Mouse (Mus musculus) lung, postnatal 0 days (tissue): ENCODE measurements around the gene Sfswap.

Experiments used
- CTCF ChIP-seq: IDR thresholded peaks from 2 replicates; pipeline ENCODE4 v1.5.1; 2016; ENCODE audit warnings: antibody characterized with exemption, mild to moderate bottlenecking
- EP300 ChIP-seq: IDR thresholded peaks from 2 replicates; pipeline ENCODE4 v1.6.1; 2016; ENCODE audit warnings: antibody characterized with exemption, mild to moderate bottlenecking, control low read depth

DNA sequence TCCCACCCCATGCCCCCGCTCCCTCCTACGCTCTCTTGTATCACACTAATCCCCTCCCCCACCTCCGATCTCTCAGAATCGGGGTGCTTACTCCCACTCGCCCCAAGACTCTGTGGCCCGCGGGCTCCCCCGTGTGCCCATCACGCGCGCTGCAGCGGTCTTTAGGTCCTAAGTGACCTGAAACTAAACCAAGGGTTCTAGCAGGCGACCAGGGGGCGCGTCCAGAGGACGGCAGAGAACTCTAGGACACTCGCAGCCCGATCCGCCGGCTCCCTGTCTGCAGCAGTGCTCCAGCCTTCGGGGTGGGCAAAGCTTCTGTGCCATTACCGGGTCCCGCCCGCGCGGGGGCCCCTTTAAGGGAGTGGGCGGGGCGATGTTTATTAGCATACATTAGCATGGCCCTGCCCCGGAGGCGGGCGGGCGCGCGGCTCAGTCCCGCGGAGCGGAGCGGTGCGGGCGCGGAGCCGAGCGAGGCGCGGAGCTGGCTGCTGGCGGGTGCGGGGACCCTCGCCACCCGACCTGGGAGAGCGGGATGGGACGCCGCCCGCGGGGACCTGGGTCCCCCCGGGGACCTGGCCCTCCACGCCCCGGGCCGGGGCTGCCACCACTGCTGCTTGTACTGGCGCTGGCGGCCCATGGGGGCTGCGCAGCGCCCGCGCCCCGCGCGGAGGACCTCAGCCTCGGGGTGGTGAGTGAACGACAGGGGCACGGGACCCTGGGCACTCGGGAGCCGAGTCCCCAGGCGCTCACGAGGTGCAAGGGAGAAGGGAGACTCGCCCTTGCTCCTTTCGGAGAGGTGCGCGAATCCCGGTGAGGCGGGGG is 83.0 kb downstream of the Sfswap start, which contains the start of gene Mmp17:
- TF ChIP-seq EP300 (no peak), CTCF (peak; percentile 81)
